Mouse (Mus musculus) myocyte (in vitro differentiated cells): ENCODE results near the gene Gm49358. TPM values are rescaled to one million over a fixed set of nuclear protein-coding genes. Genes with fewer than 3 reads are reported as not detected.

Experiments used
- H3K27me3 ChIP-seq: one replicate; pipeline ENCODE4 v1.6.1; 2011; ENCODE audit not compliant: control insufficient read depth, insufficient read depth, insufficient read length
- H3K36me3 ChIP-seq: one replicate; pipeline ENCODE4 v1.6.1; 2011; ENCODE audit not compliant: control insufficient read depth, insufficient read depth
- H3K4me2 ChIP-seq: one replicate; pipeline ENCODE4 v1.6.1; 2011; ENCODE audit warnings: low read depth, control low read depth
- H3K4me3 ChIP-seq: one replicate; pipeline ENCODE4 v1.5.1; 2011; ENCODE audit warnings: mild to moderate bottlenecking, control low read depth, moderate library complexity
- H3K79me2 ChIP-seq: one replicate; pipeline ENCODE4 v1.6.1; 2011; ENCODE audit not compliant: control insufficient read depth, insufficient read depth
- H3ac ChIP-seq: one replicate; pipeline ENCODE4 v1.6.1; 2011; ENCODE audit not compliant: control insufficient read depth, insufficient read length
- CEBPB ChIP-seq: IDR thresholded peaks from 2 replicates; pipeline ENCODE4 v1.6.1; 2011; ENCODE audit warnings: mild to moderate bottlenecking, moderate library complexity; ENCODE audit not compliant: poor library complexity, insufficient read depth, severe bottlenecking
- E2F4 ChIP-seq: IDR thresholded peaks from one replicate; pipeline ENCODE4 v1.6.1; 2011; ENCODE audit warnings: mild to moderate bottlenecking, control low read depth, moderate library complexity; ENCODE audit not compliant: insufficient read depth
- MAX ChIP-seq: IDR thresholded peaks from one replicate; pipeline ENCODE4 v1.6.1; 2011; ENCODE audit warnings: low read depth, mild to moderate bottlenecking, control low read depth
- MYOD1 ChIP-seq, 3 experiments: IDR thresholded peaks; one replicate each; pipeline ENCODE4 v1.6.1; 2011; ENCODE audit warnings: control low read depth in 2 of 3, low read depth in 2 of 3, mild to moderate bottlenecking in 2 of 3, moderate library complexity in 1 of 3; ENCODE audit not compliant: insufficient read length in 2 of 3, control insufficient read depth in 1 of 3
- MYOG ChIP-seq, 3 experiments: IDR thresholded peaks; one replicate each; pipeline ENCODE4 v1.6.1; 2011; ENCODE audit warnings: control low read depth in 2 of 3, low read depth in 2 of 3, mild to moderate bottlenecking in 2 of 3; ENCODE audit not compliant: insufficient read length in 2 of 3, control insufficient read depth in 1 of 3, insufficient read depth in 1 of 3
- POLR2A ChIP-seq: IDR thresholded peaks from one replicate; pipeline ENCODE4 v1.6.1; 2011; ENCODE audit warnings: low read depth, mild to moderate bottlenecking, control low read depth, moderate library complexity; ENCODE audit not compliant: insufficient read length
- POLR2AphosphoS2 ChIP-seq: IDR thresholded peaks from one replicate; pipeline ENCODE4 v1.6.1; 2011; ENCODE audit warnings: low read depth, control low read depth; ENCODE audit not compliant: insufficient read length
- REST ChIP-seq: IDR thresholded peaks from one replicate; pipeline ENCODE4 v1.6.1; 2011; ENCODE audit warnings: mild to moderate bottlenecking, control low read depth, moderate library complexity; ENCODE audit not compliant: insufficient read depth, insufficient read length
- SRF ChIP-seq: IDR thresholded peaks from one replicate; pipeline ENCODE4 v1.6.1; 2011; ENCODE audit warnings: low read depth; ENCODE audit not compliant: control insufficient read depth, insufficient read length
- TCF12 ChIP-seq: IDR thresholded peaks from one replicate; pipeline ENCODE4 v1.6.1; 2011; ENCODE audit warnings: mild to moderate bottlenecking, control low read depth; ENCODE audit not compliant: poor library complexity, insufficient read depth, severe bottlenecking
- TCF3 ChIP-seq: IDR thresholded peaks from one replicate; pipeline ENCODE4 v1.6.1; 2011; ENCODE audit warnings: low read depth, control low read depth; ENCODE audit not compliant: insufficient read length
- USF1 ChIP-seq: IDR thresholded peaks from one replicate; pipeline ENCODE4 v1.6.1; 2011; ENCODE audit warnings: low read depth, mild to moderate bottlenecking, control low read depth, moderate library complexity
- polyA plus RNA-seq: library from polyadenylated mRNA; unstranded; fragments of >200 nt; fragmentation: generic; extraction: Trizol; gene quantifications from one replicate; pipeline ENCODE4 v1.2.1, GENCODE M21; 2012; ENCODE audit warnings: missing spikeins

Gm49358 gene
- polyA plus RNA-seq, 1 experiment = not detected

- H3K36me3 ChIP-seq = peaks cover 12% of the 10 kb centered on the region
- H3K4me3 ChIP-seq = no peak overlapping the region
- H3K4me2 ChIP-seq = no peak overlapping the region
- H3ac ChIP-seq = no peak overlapping the region
- no peaks in the 10 kb centered on the region for H3K79me2 ChIP-seq
- H3K27me3 ChIP-seq = no peaks in the 10 kb centered on the region
- TF ChIP-seq TCF12 (no peak), E2F4 (no peak), POLR2A (no peak), SRF (no peak), MYOD1 (IDR thresholded peaks at IDR 0.05; ENCODE audit: control insufficient read depth in 1 of 3, insufficient read length in 2 of 3, low read depth in 2 of 3) (no peak)
Measured at GRCm38 (mm10) chr10:86821014-86821413, 57.2 kb downstream of the Gm49358 start.

- no peak overlapping the region for H3ac ChIP-seq
- no peaks in the 10 kb centered on the region for H3K27me3 ChIP-seq
- no peak overlapping the region for H3K4me2 ChIP-seq
- peaks cover 13% of the 10 kb centered on the region for H3K36me3 ChIP-seq
- no peak for TF ChIP-seq SRF
- no peak for TF ChIP-seq USF1
- no peak for TF ChIP-seq MAX
- TF ChIP-seq POLR2AphosphoS2 = no peak
- no peak for TF ChIP-seq CEBPB
- no peak for TF ChIP-seq POLR2A
- no peak for TF ChIP-seq MYOD1 (IDR thresholded peaks at IDR 0.05; ENCODE audit: control insufficient read depth in 1 of 3, insufficient read length in 2 of 3, low read depth in 2 of 3)
- TF ChIP-seq REST = no peak
- no peak for TF ChIP-seq E2F4
- no peak for TF ChIP-seq TCF12
- no peaks in the 10 kb centered on the region for H3K79me2 ChIP-seq
- H3K4me3 ChIP-seq = no peak overlapping the region
Measured at GRCm38 (mm10) chr10:86824093-86824492, 60.3 kb downstream of the Gm49358 start.

- H3K36me3 ChIP-seq = peaks cover 13% of the 10 kb centered on the region
- no peak overlapping the region for H3K4me2 ChIP-seq
- H3K79me2 ChIP-seq = no peaks in the 10 kb centered on the region
- H3ac ChIP-seq = no peak overlapping the region
- TF ChIP-seq SRF (no peak), TCF3 (no peak), REST (no peak), CEBPB (no peak), POLR2A (no peak), MYOG (IDR thresholded peaks at IDR 0.05; ENCODE audit: control insufficient read depth in 1 of 3, insufficient read depth in 1 of 3, insufficient read length in 2 of 3, low read depth in 2 of 3) (no peak), MAX (no peak), E2F4 (no peak), POLR2AphosphoS2 (no peak), TCF12 (no peak), MYOD1 (IDR thresholded peaks at IDR 0.05; ENCODE audit: control insufficient read depth in 1 of 3, insufficient read length in 2 of 3, low read depth in 2 of 3) (no peak), USF1 (no peak)
- no peak overlapping the region for H3K4me3 ChIP-seq
- H3K27me3 ChIP-seq = no peaks in the 10 kb centered on the region
Measured at GRCm38 (mm10) chr10:86824871-86825270, 61.1 kb downstream of the Gm49358 start.

GRCm38 (mm10) chr10:86825871-86826522 lies 62.2 kb downstream of the Gm49358 start:
- Histone ChIP-seq H3ac (no peak overlapping the region), H3K4me2 (no peak overlapping the region), H3K27me3 (no peaks in the 10 kb centered on the region), H3K36me3 (peaks cover 13% of the 10 kb centered on the region), H3K79me2 (no peaks in the 10 kb centered on the region), H3K4me3 (no peak overlapping the region)
- TF ChIP-seq MYOD1 (IDR thresholded peaks at IDR 0.05; ENCODE audit: control insufficient read depth in 1 of 3, insufficient read length in 2 of 3, low read depth in 2 of 3) (peak in 1 of 3 experiments; percentile 14), MAX (no peak)

- no peaks in the 10 kb centered on the region for H3K27me3 ChIP-seq
- H3K36me3 ChIP-seq = peaks cover 17% of the 10 kb centered on the region
- no peaks in the 10 kb centered on the region for H3K79me2 ChIP-seq
- H3K4me3 ChIP-seq = no peak overlapping the region
- H3ac ChIP-seq = no peak overlapping the region
- no peak overlapping the region for H3K4me2 ChIP-seq
- TF ChIP-seq SRF (no peak), TCF3 (no peak), CEBPB (no peak), E2F4 (no peak), POLR2A (no peak), REST (no peak), MYOG (IDR thresholded peaks at IDR 0.05; ENCODE audit: control insufficient read depth in 1 of 3, insufficient read depth in 1 of 3, insufficient read length in 2 of 3, low read depth in 2 of 3) (no peak), USF1 (no peak), TCF12 (no peak), POLR2AphosphoS2 (no peak), MAX (no peak), MYOD1 (IDR thresholded peaks at IDR 0.05; ENCODE audit: control insufficient read depth in 1 of 3, insufficient read length in 2 of 3, low read depth in 2 of 3) (no peak)
Measured at GRCm38 (mm10) chr10:86826929-86827328, 63.2 kb downstream of the Gm49358 start.
